Mouse (Mus musculus): Measurements from ENCODE around the gene Dsn1.

- no peak for TF ChIP-seq CTCF (IDR thresholded peaks at IDR 0.05; ENCODE audit: low read depth)
- no peak for TF ChIP-seq EP300 (IDR thresholded peaks at IDR 0.05; ENCODE audit: low read depth)
Observed at GRCm38 (mm10) chr2:157002321-157002720, 4.6 kb downstream of the Dsn1 start.
